Mouse (Mus musculus) granulocyte monocyte progenitor cell, adult 5-6 weeks (primary cell): ENCODE data around the gene Mrtfb. TPM values are rescaled to one million over a fixed set of nuclear protein-coding genes. Genes with fewer than 3 reads are reported as not detected.

Source experiments
- ATAC-seq: replicated peaks from 2 replicates; pipeline ENCODE4 v1.8.0; 2016; ENCODE audit warnings: mild to moderate bottlenecking, moderate TSS enrichment, inconsistent platforms; ENCODE audit not compliant: poor library complexity, severe bottlenecking
- total RNA-seq, 2 experiments: library from RNA; stranded (forward) in 1 of 2; stranded (reverse) in 1 of 2; fragments of 200-712, 200-1000 nt in 1 of 2; fragments of >200 nt in 1 of 2; fragmentation: Nextera tagmentation in 1 of 2; gene quantifications; 2 replicates each; pipeline ENCODE4 v1.2.3; 2014 to 2017

Mrtfb gene
- total RNA-seq, 2 experiments from 2014 or later, result 4.5 to 10.0 TPM

DNA sequence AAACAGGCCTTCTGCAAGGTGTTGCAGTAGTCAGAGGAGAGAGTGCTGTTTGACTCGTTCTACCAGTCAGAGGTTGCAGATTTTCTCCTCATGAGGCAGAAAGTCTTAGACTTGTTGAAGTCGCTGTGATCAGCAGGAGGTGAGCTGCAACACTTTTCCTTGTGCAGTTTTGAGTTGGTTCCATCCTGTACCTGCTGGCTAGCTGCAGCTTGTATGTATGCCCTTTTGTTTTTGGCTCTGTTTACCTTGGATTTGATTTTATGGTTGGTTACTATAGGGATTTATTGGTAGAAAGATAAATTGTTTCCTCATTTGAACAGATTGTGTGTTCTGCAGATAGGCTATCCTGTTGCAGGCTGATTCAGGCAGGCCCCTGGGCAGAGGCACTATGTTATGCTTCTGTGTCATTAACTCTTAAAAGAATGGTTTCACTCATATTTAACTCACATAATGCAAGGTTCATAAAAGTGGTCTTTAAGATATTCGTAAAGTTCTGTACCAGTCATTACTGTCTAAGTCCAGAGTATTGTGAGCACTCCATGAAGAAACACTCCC lies 11.1 kb downstream of the Mrtfb start:
- no peak for ATAC-seq

- ATAC-seq, result no peak
These were observed 13.1 kb downstream of the Mrtfb start for GRCm38 (mm10) chr16:13269426-13269825.

GRCm38 (mm10) chr16:13276258-13276657 lies 20.0 kb downstream of the Mrtfb start:
- ATAC-seq, result no peak

GRCm38 (mm10) chr16:13276709-13277399 lies 20.6 kb downstream of the Mrtfb start:
- no peak for ATAC-seq

DNA sequence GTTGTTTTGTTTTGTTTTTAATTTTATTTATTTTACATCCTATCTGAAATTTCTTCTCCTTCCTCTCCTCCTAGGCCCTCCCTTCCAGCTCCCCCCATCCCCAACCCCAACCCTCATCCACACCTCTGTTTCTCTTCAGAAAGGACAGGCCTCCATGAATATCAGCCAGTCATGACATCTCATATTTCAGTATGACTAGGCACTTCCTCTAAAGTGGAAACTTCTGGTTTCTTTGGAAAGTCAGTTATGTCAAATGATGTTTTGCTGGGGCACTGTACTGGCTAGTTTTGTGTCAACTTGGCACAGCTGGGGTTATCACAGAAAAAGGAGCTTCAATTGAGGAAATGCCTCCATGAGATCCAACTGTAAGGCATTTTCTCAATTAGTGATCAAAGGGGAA lies 30.1 kb downstream of the Mrtfb start:
- peak; percentile 74 for ATAC-seq

GRCm38 (mm10) chr16:13297860-13298259 lies 41.6 kb downstream of the Mrtfb start:
- ATAC-seq, result no peak

GRCm38 (mm10) chr16:13298991-13299390 lies 42.7 kb downstream of the Mrtfb start:
- no peak for ATAC-seq

DNA sequence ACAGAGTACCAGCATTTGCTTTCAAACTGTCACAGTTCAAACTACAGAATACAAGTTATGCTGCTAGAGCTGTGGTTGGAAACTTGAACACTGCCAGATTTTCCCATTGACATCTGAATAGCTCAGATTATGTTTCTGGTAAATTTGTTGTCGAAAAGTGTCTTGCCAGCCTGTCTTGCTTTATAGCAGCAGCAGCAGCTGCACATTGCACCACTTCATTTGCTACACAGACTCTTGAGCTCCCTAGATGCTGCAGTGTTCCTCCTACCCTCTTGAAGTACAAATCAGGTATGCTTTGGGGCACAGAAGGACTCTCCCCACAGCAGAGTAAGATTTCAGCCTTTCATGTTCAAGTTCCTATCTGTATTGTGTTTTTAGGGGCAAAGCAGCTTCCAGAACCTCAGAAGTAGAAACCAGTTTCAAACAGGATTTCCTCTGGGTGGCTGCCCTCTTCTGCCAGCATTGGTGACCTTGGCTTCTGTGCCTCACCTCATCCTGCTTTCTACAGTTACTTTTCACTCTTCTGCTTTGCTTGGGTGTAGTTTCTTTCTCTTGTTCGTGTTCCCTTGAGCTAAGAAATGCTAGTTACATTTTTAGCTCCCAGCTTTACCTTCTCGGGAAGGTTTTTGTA lies 49.9 kb downstream of the Mrtfb start:
- ATAC-seq, result no peak

DNA sequence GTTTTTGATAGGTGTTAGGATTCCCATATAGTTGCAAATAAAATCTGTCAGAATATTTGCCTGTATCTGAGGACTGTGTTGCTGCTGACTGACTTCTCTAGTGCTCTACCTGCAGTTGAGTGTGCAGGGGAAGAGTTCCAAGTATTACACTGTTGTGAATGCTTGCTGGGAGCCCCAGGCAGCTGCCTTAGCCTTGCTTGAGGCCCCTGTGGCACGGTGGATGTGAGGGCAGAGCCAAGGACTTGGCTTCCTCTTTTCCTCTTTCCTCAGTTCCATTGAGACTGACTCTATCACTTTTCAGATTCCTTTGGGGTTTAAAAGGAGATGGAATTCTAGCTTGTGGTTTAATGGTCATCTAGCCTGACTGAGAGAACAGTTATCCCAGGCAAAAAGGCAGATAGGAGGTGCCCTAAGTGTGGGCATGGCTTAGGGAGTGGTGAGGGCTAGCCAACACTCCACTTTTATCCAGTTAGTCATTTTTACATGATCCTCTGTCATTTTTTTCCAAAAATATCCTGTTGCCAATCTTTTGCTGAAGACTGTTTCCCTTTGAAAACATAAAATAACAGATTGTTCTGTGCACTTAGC lies 53.9 kb downstream of the Mrtfb start:
- no peak for ATAC-seq

DNA sequence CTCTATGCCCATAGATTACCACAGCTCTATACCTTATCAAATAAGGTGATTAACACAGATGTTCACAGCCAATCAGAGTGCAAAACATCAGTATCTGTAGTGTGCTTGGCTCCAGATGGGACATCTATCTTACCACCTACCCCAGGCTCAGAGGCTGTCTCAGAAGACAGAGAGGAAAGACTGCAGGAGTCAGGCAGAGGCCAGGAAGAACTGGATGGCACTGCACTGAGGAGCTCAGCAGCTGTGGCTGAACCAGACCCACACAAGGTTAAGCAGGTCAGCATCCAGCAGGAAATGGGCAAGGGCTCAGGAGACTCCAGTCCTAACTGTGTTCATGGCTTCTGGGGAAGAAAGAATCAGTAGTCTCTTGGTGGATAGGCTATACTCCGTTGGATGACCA lies 55.1 kb downstream of the Mrtfb start:
- no peak for ATAC-seq

DNA sequence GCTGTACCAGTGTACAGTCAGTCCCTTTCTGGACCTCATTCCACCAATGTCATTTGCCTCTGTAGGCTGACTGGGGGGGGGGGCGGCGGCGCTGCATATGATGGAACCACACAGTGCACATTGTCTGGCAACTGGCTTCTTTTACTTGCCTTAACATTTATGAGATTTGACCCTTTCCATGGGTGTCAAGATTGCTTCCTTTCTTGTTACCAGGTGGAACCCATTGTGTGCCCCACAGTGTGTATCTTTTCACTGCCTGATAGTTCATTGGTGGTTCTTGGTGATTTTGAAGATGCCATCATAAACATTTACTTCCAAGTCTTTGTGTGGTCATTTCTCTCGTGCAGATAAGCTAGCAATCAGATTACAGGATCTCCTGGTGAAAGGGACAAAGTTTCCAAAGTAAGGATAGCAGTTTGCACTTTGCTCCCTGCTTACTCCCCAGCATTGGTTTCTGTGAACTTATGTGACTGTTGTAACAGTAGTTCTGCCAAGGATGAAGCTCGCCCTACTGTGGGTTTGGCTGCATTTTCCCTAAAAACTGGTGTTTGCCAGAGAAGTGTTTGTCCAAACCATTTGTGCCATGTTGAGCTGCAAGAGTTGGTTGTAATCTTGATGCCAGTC lies 56.9 kb downstream of the Mrtfb start:
- ATAC-seq, result no peak

DNA sequence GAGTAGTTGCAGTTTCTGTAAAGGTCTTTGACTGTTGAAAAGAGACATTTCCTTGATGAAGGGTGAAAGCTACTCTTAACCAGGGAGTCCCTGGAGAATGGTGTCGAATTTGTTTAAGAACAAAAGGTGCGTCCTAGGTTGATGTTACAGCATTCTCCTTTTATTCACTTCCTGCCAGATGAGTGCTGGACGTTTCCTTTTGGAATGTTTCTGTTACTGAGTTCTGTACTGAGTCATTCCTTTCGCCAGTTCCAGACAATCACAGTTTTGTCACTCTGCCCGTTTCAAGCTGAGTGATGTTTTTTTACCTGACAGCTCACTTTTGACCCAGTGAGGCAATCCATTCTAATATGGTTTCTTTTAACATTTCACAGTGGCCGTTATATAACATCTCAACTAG lies 67.5 kb downstream of the Mrtfb start:
- no peak for ATAC-seq

- ATAC-seq, result no peak
These were observed 70.3 kb downstream of the Mrtfb start for GRCm38 (mm10) chr16:13326622-13327021.

DNA sequence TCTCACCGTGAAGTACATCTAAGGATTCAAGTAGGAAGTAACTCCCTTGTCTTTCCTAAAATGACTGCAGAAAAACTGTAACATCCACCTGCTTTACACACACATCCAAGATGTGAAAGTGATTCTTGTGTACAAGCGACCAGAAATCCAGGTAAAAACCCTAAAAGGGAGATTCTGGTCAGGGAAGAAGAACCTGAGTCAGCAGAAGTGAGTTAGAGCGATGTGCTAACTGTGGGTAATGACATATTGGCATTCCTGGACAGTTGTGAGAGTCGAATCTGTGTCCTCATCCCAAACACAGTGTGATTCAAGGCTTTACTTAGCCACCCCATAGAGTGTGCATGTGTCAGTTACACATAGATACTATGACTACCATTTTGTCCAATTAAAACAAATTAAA lies 72.4 kb downstream of the Mrtfb start:
- no peak for ATAC-seq

GRCm38 (mm10) chr16:13329640-13330039 lies 73.4 kb downstream of the Mrtfb start:
- no peak for ATAC-seq

DNA sequence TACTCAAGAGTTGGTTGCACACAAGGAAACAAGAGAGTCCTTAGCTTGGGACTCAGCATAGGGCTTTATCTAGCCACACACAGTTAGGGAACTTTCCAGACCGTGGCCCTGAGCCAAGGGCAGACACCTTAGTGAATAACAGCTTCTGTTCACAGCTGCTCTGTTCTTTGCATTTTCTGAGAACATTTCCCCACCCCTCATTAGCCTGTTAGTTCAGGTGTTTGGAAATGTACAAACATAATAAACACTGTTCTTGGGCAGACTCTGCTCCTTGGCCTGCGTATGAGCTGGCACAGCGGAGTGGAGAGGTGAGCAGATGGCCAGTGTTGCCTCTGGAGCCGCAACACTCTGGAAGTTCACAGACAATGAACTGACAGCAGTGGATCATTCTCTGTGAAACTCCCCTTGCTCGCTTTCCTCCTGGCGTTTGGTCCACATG lies 74.0 kb downstream of the Mrtfb start:
- no peak for ATAC-seq

GRCm38 (mm10) chr16:13331898-13332297 lies 75.6 kb downstream of the Mrtfb start:
- no peak for ATAC-seq

- ATAC-seq, result no peak
These were observed 76.3 kb downstream of the Mrtfb start for GRCm38 (mm10) chr16:13332536-13332935.

DNA sequence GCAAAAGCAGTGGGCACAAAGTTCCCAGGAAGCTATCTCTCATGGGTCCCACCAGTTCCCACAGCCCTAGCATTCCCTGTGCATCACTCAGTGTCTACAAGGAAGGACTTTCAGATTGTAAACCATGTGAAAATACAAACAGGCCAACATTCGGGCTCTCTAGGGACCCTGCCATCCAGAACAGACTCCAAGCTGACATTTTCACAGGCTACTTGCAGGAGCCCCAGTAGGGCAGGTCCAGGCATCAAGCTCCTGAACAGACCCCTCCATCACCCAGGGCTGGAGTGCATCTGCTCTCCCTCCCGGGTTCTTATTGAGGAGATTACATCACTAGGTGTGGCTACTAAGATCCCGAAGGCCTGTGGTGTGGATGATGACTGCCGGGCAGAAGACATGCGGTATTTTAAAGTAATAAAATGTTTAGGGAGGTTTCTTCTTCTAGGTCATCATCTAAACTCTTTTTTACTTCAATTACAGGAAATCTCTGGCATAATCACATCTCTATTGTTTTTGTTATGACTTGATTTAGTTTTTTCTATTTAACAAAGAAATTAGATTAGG lies 77.6 kb downstream of the Mrtfb start:
- ATAC-seq, result no peak

GRCm38 (mm10) chr16:13336503-13337230 lies 80.4 kb downstream of the Mrtfb start:
- no peak for ATAC-seq
